Mouse (Mus musculus) spleen, postnatal 4 days (tissue): ENCODE results near the gene Tubd1.

Source experiments
- DNase-seq, 2 experiments: peaks; one replicate each; pipeline ENCODE4 v3.0.0; 2022; ENCODE audit warnings: low spot score in 2 of 2

The Tubd1 gene

GRCm38 (mm10) chr11:86598572-86598971 lies 53.8 kb downstream of the Tubd1 start:
- no peak for DNase-seq

GRCm38 (mm10) chr11:86599378-86600208 lies 54.8 kb downstream of the Tubd1 start:
- no peak for DNase-seq

GRCm38 (mm10) chr11:86600209-86600557 lies 55.4 kb downstream of the Tubd1 start:
- no peak for DNase-seq

GRCm38 (mm10) chr11:86602116-86602515 lies 57.3 kb downstream of the Tubd1 start:
- DNase-seq, result no peak

GRCm38 (mm10) chr11:86603719-86604118 lies 58.9 kb downstream of the Tubd1 start:
- DNase-seq, result no peak

GRCm38 (mm10) chr11:86604289-86604688 lies 59.5 kb downstream of the Tubd1 start:
- DNase-seq, result no peak

- DNase-seq, result no peak
Observed at GRCm38 (mm10) chr11:86604732-86605520, 60.1 kb downstream of the Tubd1 start.

- no peak for DNase-seq
Observed at GRCm38 (mm10) chr11:86606621-86607339, 62.0 kb downstream of the Tubd1 start.

GRCm38 (mm10) chr11:86607808-86608350 lies 63.1 kb downstream of the Tubd1 start:
- DNase-seq, result no peak

GRCm38 (mm10) chr11:86610239-86610638 lies 65.4 kb downstream of the Tubd1 start:
- DNase-seq, result no peak

GRCm38 (mm10) chr11:86611991-86612390 lies 67.2 kb downstream of the Tubd1 start:
- DNase-seq, result no peak

GRCm38 (mm10) chr11:86614056-86614530 lies 69.3 kb downstream of the Tubd1 start:
- DNase-seq, result peak; percentile 69 to 71

GRCm38 (mm10) chr11:86614607-86615006 lies 69.8 kb downstream of the Tubd1 start:
- DNase-seq, result no peak
